Mouse (Mus musculus): ENCODE results near the gene Olfr1377.
"Not testable (repeated sequence)": the region's sequence is repeated elsewhere in the genome, so short reads cannot be mapped to it uniquely, and the experiment has no call there.

Olfr1377 gene

GRCm38 (mm10) chr11:50981667-50982066 is at the start of gene Olfr1377:
TSS of gene Olfr1377 (plus strand) at chr11:50981967.
- no peak for DNase-seq

GRCm38 (mm10) chr11:50932040-50932439 is 49.7 kb upstream of the Olfr1377 start:
- no peak for DNase-seq

DNA sequence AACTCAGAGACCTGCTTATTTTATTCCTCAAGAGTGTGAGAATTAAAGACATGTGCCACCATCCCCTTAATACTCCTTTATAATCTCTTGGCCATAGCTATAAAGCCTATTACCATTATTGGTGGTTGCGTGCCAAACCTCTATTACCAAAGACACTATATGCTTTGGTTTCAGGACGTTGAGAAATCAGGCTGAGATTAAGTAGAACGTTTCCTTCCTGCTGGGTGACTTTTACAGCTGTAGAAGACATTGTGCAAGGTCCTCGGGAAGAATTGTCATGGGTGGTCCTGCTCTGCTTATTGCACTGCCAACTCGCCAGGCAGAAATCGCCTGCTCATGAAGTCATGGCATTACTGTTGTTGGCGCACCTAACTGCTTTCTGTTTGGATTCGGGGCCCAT is 43.3 kb upstream of the Olfr1377 start:
- DNase-seq = no peak

GRCm38 (mm10) chr11:50939621-50940366 is 42.0 kb upstream of the Olfr1377 start:
- no peak for DNase-seq

DNA sequence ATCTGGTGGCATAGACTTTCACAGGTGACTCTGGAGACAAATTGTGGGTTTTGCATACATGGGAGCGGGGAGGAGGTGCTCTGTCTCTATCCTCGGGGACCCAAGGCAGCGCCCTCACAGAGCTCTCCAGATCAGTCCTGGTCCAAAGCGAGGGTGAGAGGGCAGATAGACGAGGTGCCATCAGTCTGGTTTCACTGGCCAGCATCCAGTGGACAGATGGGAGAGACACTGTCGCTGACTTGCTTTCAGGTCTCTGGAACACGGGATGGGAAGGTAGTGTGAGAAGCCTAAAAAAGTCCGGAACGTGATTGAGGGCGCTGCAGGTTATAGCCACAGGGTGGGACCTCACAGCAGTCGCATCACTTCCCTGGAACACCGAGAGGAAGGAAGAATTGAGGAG is 39.4 kb upstream of the Olfr1377 start:
- no peak for DNase-seq

DNA sequence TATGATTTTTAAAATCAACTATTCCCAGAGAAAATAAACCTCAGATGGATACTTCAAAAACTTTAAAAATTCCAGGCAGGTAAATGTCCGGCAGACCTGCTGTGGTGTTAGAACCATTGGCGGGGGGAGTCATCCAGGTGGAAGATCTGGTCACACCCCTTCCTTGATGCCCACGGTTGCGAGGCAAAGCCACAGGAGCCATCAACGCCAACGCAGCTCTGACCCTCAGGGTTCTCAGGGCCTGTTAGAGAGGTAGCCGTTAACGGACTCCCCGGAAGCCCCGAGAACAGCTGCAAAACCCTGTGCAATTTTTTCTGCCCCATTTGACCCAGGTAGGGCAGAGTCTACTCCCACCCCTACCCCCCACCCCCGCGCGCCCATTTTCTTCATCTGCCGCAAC is 38.3 kb upstream of the Olfr1377 start, which contains the start of gene 4933414I15Rik:
4933414I15Rik (minus strand) TSS at position 260 of the 400 bp plus-strand sequence.
- no peak for DNase-seq

- DNase-seq = no peak
These were observed 29.5 kb upstream of the Olfr1377 start for GRCm38 (mm10) chr11:50952290-50952689.

DNA sequence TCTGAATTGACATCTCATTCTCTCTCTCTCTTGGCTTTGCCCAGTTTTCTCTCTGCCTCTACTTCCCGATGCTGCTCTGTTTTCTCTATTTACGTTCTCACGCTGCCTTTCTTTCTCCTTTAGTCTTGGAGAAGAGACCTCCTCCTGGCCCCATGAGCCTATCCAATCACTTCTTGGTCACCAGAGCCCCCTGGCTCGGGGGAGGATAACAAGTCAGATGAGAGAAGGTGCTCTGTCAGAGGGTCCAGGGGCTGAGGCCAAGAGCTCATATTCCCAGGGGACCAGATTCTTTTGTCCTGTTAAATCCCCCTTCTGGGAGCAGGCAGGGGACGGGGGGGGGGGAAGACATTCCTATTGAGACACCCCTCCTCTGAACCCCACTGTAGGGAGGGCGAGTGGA is 28.1 kb upstream of the Olfr1377 start, which contains the start of gene Prop1:
Prop1 (minus strand) TSS at position 101 of the 400 bp plus-strand sequence.
- no peak for DNase-seq

DNA sequence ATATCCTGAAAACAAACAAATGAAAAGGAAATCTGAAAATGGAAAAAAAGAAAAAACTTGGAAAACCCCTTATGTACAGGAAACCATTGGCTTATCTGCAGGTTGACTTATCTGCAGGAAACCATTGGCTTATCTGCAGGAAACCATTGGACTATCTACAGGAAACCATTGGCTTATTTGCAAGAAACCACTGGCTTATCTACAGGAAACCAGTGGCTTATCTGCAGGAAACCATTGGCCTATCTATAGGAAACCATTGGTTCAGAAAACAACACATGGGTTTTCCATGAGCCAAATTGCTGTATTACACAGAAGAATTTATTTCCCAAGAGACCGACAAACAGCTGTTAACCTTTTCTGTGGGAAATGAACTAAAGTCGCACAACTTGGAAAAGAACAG is 16.9 kb upstream of the Olfr1377 start:
- DNase-seq = no peak

- DNase-seq = no peak
These were observed 15.5 kb upstream of the Olfr1377 start, which contains the start of gene Olfr1378 for GRCm38 (mm10) chr11:50966230-50966629. TSS of gene Olfr1378 (plus strand) at chr11:50966530.

DNA sequence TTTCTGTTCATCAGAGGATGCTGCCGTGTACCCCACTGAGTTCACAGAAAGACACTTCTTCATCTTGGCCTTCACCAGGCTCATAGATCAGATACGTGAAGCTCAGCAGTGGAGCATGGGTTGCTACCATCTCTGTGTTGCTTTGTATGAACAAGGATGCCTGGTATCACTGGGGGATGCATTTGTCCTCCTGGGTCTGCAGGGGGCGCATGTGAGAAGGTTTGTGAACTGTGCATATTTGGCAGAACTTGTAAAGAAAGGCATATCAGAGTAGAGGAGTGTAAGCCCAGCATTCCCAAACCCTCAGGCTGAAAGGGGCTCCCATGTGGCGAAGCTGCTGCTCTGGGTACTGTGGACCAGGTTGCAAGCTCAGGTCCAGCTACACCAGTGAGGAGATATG is 4.6 kb upstream of the Olfr1377 start:
- DNase-seq = no peak

GRCm38 (mm10) chr11:51003296-51003695 is 21.5 kb downstream of the Olfr1377 start, which contains the start of gene Olfr51:
TSS of gene Olfr51 (plus strand) at chr11:51003596.
- DNase-seq = no peak

- DNase-seq = no peak
These were observed 30.1 kb downstream of the Olfr1377 start for GRCm38 (mm10) chr11:51011821-51012220.

DNA sequence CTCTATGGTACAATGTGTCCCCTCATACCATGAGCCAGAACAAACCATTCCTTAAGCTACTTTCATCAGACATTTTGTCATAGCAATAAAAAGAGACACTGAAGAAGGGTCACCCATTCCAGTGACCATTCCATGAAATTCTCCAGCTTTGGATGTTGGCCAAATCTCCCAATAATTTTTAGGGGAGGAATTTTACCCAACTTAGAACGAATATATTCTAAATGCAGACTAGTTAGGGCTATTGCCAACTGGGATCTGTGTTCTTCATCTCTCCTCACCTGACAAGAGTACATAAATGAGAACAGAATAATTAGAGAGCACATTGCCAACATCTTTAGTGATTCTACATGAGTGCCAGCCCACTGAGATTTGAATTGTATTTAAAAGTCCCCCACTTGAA is 32.2 kb downstream of the Olfr1377 start, which contains the start of gene Olfr54:
Olfr54 (plus strand) TSS at position 301 of the 400 bp plus-strand sequence.
- DNase-seq = no peak

- DNase-seq = no peak
These were observed 34.6 kb downstream of the Olfr1377 start for GRCm38 (mm10) chr11:51016341-51016740.

GRCm38 (mm10) chr11:51026811-51027210 is 45.0 kb downstream of the Olfr1377 start:
- not testable (repeated sequence) for DNase-seq

DNA sequence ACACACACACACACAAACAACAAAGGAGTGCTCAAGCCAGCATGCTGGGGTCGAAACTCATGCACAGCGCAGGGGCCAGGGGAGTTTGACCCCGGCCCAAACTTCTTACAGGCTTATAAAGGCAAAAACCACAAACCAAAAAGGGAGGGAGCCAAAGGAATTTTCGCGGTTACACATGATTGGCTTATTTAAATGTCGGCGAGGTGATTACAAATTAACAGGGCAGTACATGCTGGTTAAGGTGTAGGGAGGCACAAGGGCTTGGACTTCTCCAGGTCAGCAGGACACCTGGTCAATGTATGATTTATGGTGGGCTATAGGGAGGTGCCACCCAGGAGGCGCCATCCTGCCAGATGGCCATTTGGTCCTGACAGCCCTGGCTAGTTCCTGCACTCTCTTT is 47.6 kb downstream of the Olfr1377 start:
- DNase-seq = not testable (repeated sequence)

DNA sequence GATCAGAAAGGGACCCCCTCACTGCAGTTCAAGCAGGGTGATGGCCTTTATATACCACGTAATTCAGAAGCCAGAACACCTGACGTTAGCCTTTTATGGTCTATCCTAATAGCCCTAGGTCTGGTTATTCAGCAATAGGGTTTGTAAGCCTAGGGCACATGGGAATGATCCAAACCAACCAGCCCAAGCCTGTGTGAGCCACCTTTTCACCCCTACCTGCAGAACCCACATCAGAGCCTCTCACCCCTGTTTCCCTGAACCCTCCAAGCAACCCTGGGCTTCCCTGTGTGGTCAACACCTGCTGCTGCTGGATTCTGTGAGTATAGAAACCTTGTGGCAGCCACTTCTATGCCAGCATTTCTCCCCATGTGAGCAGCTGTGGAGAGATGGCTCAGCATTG is 48.5 kb downstream of the Olfr1377 start:
- DNase-seq = no peak

GRCm38 (mm10) chr11:51032851-51033250 is 51.1 kb downstream of the Olfr1377 start:
- DNase-seq = peak in 1 of 2 experiments; percentile 4

GRCm38 (mm10) chr11:51034141-51034540 is 52.4 kb downstream of the Olfr1377 start:
- not testable (repeated sequence) for DNase-seq

DNA sequence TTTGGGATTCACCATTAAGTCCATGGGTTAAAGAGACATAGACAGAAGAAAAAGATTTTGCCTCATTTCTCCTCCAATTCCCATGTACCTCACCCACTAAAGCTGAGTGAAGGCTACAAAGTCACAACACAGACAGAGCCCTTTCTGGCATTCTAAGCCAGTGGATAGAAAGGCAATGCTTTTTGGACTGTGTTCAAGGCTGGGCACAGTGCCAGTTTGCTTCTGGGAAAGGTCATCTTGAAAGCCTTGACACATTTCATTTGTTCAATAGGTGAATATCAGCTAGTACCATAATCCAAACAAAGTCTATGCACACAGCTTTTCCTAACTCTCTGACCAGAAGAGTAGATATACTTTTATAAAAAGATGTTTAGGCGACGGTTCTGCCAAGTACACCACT is 54.2 kb downstream of the Olfr1377 start:
- DNase-seq = no peak

Measured in spleen, adult 18-20 months (tissue).